Mouse (Mus musculus): Measurements from ENCODE around the gene Zfp706.

GRCm38 (mm10) chr15:37038666-37039065, 31.1 kb upstream of the Zfp706 start:
- no peak for TF ChIP-seq CTCF (IDR thresholded peaks at IDR 0.05; ENCODE audit: low read depth, low read length)
- TF ChIP-seq POLR2A (IDR thresholded peaks at IDR 0.05; ENCODE audit: extremely low read depth, insufficient read depth, low read length): no peak
